Mouse (Mus musculus): ENCODE data around the gene Nae1.
"Not testable (repeated sequence)": the region's sequence is repeated elsewhere in the genome, so short reads cannot be mapped to it uniquely, and the experiment has no call there.

The Nae1 gene

GRCm38 (mm10) chr8:104533971-104534778 lies at the start of gene Nae1, which contains the start of gene Car7:
Gene Nae1, minus strand, starts transcription at chr8:104534637.
Gene Car7, plus strand, starts transcription at chr8:104534689.
- peak; percentile 95 for DNase-seq (ENCODE audit: low spot score)

- not testable (repeated sequence) for DNase-seq (ENCODE audit: low spot score)
Measured at GRCm38 (mm10) chr8:104577606-104578005, 43.2 kb upstream of the Nae1 start.

- DNase-seq (ENCODE audit: low spot score), result no peak
Measured at GRCm38 (mm10) chr8:104576820-104577219, 42.4 kb upstream of the Nae1 start.

GRCm38 (mm10) chr8:104570436-104571343 lies 36.3 kb upstream of the Nae1 start:
- DNase-seq (ENCODE audit: low spot score), result peak; percentile 70

- DNase-seq (ENCODE audit: low spot score), result no peak
Measured at GRCm38 (mm10) chr8:104569559-104569958, 35.1 kb upstream of the Nae1 start.

- no peak for DNase-seq (ENCODE audit: low spot score)
Measured at GRCm38 (mm10) chr8:104565457-104565798, 31.0 kb upstream of the Nae1 start.

- DNase-seq (ENCODE audit: low spot score), result peak; percentile 79
Measured at GRCm38 (mm10) chr8:104564633-104565456, 30.4 kb upstream of the Nae1 start.

- DNase-seq (ENCODE audit: low spot score), result no peak
Measured at GRCm38 (mm10) chr8:104560731-104561130, 26.3 kb upstream of the Nae1 start.

- no peak for DNase-seq (ENCODE audit: low spot score)
Measured at GRCm38 (mm10) chr8:104557226-104557625, 22.8 kb upstream of the Nae1 start.

- DNase-seq (ENCODE audit: low spot score), result no peak
Measured at GRCm38 (mm10) chr8:104555191-104555590, 20.8 kb upstream of the Nae1 start.

GRCm38 (mm10) chr8:104543440-104544045 lies 9.1 kb upstream of the Nae1 start:
- no peak for DNase-seq (ENCODE audit: low spot score)

- no peak for DNase-seq (ENCODE audit: low spot score)
Measured at GRCm38 (mm10) chr8:104542160-104542559, 7.7 kb upstream of the Nae1 start.

- no peak for DNase-seq (ENCODE audit: low spot score)
Measured at GRCm38 (mm10) chr8:104541515-104541880, 7.1 kb upstream of the Nae1 start.

GRCm38 (mm10) chr8:104540710-104541514 lies 6.5 kb upstream of the Nae1 start:
- no peak for DNase-seq (ENCODE audit: low spot score)

- no peak for DNase-seq (ENCODE audit: low spot score)
Measured at GRCm38 (mm10) chr8:104540238-104540637, 5.8 kb upstream of the Nae1 start.

GRCm38 (mm10) chr8:104539566-104539965 lies 5.1 kb upstream of the Nae1 start:
- DNase-seq (ENCODE audit: low spot score), result no peak

- no peak for DNase-seq (ENCODE audit: low spot score)
Measured at GRCm38 (mm10) chr8:104538896-104539295, 4.5 kb upstream of the Nae1 start.

- DNase-seq (ENCODE audit: low spot score), result no peak
Measured at GRCm38 (mm10) chr8:104536028-104536427, 1.6 kb upstream of the Nae1 start.

GRCm38 (mm10) chr8:104535378-104535777 lies 941 bp upstream of the Nae1 start:
- DNase-seq (ENCODE audit: low spot score), result no peak

- no peak for DNase-seq (ENCODE audit: low spot score)
Measured at GRCm38 (mm10) chr8:104534779-104535141, 323 bp upstream of the Nae1 start.

- DNase-seq (ENCODE audit: low spot score), result no peak
Measured at GRCm38 (mm10) chr8:104533551-104533950, 886 bp downstream of the Nae1 start.

All from ovary, postnatal 14 days (tissue).